Mouse (Mus musculus): Measurements from ENCODE around the gene Paqr4.

The Paqr4 gene

DNA sequence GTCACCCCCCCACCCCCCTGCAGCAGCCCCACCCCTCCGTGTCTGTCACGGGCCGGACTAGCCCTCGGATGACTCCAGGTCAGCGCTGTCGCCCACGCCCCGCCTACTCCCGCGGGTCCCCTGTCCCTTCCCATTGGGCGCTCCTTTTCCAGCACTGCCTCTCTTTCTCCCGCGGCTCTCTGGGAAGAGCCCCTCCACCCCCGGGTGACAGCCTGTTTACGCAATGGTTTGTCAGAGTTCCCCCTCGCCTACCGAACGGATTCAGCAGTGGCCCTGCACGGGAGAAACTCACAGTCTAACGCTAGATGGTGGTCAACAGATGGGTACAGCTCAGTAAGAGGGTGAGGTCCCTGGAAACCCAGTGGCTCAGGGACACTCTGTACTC lies 13.9 kb downstream of the Paqr4 start:
- DNase-seq (ENCODE audit: low read depth, low spot score): peak; percentile 75

DNA sequence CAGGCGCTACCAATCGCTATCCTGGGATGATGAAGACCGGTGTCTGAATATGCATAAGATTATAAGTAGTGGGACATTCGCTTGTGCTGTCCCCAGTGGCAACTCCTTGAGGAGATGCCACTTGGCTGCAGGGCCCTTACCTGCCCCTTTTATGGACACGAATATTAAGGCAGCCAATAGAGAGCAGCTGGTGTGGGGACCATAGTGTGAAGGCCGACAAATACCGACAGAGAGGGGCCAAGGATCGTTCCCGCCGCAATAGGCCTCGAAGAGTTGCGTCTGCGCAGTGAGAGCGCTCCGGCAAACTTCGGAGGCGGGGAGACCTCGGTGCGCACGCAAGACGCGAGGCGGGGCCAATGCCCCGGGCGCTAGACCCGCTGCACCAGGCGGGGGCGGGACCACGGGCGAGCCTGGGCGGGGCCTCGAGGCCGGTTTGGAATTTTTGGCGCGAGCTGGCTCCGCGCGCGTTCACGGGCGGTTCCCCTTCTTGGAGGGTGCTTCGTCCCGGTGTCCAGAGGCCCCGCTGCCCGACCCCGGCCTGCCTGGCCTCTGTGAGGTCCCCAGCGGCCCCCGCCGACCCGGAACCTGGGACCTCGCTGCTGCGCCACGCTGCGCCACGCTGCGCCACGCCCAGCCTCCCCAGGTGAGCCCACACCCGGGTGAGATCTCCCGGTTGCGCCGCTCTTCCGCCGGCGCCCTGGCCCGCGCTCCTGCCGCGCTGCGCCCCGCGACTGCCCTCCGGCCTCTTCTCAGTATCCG lies 14.5 kb downstream of the Paqr4 start, which contains the start of gene Pkmyt1:
Gene Pkmyt1, plus strand, starts transcription at position 338 of the 759 bp plus-strand sequence.
- DNase-seq (ENCODE audit: low read depth, low spot score): peak; percentile 96

DNA sequence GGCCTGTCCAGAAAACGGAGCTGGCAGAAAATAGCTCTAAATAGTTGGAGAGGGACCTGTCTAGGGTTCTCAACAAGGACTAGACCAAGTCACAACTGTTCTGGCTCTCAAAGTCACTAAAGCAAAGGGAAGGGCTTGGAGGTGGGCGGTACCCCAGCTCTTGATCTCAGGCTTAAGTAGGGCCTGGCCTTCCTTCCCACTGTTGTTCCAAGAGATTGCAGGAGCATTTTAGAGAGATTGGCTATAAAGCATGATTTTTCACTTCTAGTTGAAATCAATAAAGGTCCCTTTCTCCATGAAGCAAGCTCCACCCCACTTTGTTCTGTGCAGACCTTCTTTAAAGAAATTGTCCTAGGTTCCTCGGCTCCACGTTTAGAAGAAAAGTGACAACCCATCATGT lies 15.2 kb downstream of the Paqr4 start:
- no peak for DNase-seq (ENCODE audit: low read depth, low spot score)

DNA sequence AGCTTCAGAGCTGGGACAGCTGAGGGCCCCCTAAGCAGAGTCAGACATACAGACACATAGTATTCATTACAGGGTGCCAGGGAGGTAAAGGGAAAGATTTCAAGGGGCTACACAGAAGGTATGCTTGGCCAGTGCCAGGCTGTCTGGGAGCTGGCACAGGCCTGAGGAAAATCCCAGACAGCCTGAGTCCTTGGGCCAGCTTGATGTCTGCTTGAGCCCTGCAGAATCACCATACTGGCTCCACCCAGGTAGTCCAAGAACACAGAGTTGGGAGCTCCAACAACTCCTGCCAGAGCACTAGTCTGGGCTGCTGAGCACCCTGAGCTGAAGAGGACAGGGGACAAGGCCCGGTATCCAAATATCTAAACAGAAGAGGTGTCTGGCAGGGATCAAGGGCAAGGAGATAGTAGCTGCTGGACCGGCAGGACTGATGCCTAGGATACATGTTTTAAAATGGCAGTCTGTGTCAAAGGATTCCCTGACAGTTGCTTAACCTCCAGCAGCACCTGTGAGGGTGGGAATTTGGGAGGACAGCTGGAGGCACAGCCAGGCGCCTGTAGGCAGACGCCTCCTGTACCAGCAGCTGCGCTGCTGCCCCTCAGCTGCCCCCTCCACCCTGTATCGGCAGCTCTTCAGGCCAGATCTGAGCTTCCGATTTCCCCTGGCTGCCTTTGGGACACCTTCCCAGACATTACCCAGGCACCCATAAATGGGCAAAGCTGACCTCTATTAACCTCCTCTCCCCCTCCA lies 18.1 kb downstream of the Paqr4 start, which contains the start of gene 1520401A03Rik:
Gene 1520401A03Rik, minus strand, starts transcription at position 408 of the 750 bp plus-strand sequence.
- no peak for DNase-seq (ENCODE audit: low read depth, low spot score)

DNA sequence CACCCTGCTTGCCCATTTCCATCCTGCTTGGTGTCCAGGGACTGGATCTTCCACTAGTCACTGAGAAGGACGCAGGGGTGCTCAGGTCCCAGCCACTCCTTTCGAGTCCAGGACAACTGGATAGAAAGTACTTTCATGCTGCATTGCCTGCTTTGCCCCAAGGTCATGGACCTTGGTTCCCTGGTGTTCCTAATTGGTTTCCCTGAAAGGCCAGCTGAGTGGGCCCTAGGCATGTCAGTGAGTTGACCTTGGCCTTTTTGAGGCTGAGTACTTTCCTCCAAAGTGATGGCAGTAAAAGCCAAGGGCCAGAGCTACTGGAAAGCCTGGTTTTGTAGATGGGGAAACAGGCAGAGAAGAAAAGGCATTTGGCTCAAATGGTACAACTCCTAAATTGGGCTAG lies 18.8 kb downstream of the Paqr4 start:
- no peak for DNase-seq (ENCODE audit: low read depth, low spot score)

DNA sequence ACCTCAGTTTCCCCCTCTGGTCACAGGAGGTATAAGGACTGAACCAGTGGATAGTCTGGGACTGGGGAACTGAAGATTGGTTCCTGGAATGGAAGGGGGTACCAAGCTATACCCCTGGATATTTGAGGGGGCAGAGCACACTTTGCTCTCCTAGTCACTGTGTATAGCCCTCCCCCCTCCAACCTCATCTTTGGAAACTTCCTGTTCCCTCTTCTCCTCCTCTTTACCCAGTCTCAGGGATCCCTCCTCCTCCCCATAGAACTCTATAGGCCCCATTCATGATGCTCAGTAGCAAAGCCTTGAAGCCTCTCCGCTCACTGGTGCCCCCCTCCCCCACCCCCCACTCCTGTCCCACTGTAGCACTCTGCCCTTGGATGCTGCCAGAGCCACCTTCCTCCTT lies 21.2 kb downstream of the Paqr4 start:
- DNase-seq (ENCODE audit: low read depth, low spot score): no peak

DNA sequence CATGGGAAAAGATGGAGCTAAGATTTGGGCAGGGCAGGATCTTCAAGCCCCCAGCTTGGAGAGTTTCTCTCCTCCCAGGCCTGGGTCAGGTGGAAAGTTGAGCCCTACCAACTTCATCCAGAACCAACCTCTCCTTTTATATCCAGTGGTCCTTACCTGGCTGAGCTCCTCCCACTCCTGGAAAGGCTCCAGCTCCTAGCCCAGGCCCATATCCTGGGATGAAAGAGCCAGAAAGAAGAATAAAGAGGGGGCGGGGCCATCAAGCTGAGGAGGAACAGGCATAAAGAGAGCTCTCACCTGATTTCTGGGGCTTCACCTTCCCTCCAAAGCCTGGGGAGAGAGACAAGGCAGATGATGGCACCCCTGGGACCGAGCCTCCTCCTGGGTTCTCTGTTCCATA lies 23.7 kb downstream of the Paqr4 start:
- no peak for DNase-seq (ENCODE audit: low read depth, low spot score)

DNA sequence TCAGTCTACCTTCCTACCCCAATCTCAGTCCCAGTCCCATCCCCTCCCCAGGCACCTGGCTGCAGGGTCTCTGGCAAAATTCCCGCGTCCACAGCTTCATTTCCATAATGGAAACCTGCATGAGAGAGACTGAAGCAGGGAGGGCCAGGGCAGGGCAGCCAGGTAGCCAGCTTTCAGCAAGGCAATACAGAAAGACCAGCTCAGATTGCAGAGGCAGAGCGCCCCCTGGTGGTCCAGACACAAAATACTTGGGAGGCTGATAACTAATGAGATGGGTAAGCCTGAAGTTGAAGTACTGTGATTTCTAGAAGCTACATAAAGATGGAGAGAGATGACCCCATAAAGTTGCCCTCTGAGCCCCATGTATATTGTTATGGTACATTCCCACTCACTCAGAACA lies 34.5 kb downstream of the Paqr4 start:
- DNase-seq (ENCODE audit: low read depth, low spot score): peak; percentile 73

DNA sequence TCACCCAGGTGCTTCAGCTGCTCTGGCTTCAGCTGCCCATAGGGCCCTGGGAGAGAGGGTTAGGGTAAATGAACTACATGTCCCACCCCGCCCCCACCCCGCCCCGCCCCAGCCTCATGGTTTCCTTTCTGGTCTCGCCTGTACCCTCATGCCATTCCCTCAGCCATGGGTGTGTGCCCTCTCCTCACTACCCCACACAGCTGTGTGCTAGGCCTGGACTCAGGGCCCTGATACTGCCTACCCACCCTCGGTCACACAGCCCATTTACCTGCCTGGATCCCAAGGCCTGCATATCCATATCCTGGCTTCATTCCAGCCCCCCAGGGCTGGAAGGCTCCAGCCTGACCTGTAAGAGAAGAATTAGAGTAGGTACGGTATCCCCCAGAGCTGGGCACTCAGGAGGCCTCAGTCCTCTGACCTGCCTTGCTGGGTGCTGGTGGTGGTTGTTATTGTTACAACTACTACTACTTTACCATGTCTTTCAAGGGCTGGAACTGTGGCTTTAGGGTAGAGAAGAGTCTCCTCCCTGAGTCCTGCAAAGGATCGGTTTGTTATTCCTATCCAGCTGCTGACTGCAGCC lies 35.1 kb downstream of the Paqr4 start:
- no peak for DNase-seq (ENCODE audit: low read depth, low spot score)

DNA sequence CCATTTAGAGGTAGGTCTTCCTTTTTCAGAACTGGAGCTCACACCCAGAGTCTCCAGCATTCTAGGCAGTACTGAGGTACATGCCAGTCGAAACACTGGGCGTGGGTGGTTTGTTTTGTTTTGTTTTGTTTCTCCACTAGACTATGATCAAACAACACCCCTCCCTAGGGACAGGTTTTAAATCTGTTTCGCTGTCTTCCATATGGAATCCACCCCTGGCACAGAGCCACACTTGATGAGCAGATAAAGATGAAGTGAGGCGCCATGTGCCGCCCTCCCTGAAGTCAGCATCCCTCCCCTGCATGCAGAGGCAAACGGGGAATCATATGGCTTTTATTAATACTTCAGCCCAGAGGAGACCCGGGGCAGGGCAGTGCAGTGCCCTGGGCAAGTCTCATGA lies 35.9 kb downstream of the Paqr4 start:
- no peak for DNase-seq (ENCODE audit: low read depth, low spot score)

DNA sequence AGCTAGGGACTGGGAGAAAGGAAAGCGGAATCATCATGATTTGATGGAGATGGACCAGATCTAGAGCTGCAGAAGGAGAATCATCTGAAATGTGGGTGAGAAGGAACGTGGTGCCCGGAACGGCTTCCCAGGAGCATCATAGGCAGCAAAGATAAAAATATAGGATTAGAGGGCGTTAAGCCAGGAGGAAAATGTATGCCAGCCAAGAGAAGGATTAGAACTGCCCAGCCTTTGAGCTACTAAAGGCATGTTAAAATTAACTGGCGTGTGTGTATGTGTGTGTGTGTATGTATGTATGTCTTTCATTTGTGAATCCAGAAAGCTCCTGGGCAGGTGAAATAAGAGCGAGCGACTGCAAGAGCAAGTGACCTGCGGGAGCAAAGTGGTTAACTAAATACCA lies 37.4 kb downstream of the Paqr4 start:
- no peak for DNase-seq (ENCODE audit: low read depth, low spot score)

DNA sequence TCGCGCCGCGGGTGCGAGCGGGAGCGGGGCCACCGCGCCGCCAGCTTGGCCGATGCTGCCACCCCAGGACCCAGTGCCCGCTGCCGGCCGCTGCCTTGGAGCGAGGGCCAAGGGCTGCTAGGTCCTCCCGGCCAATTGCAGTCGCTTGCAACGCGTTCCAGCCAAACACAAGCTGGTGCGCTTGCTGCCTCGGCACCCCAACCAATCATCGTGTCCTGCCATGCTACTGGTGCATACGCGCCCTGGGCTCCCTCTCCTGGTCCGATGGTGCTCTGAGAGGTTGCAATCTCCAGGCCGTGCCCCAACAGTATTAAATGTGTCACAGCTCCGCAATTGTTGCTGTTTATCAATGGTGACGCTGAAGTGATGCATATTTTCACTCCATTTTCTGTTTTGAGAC lies 40.6 kb downstream of the Paqr4 start:
- peak; percentile 90 for DNase-seq (ENCODE audit: low read depth, low spot score)

DNA sequence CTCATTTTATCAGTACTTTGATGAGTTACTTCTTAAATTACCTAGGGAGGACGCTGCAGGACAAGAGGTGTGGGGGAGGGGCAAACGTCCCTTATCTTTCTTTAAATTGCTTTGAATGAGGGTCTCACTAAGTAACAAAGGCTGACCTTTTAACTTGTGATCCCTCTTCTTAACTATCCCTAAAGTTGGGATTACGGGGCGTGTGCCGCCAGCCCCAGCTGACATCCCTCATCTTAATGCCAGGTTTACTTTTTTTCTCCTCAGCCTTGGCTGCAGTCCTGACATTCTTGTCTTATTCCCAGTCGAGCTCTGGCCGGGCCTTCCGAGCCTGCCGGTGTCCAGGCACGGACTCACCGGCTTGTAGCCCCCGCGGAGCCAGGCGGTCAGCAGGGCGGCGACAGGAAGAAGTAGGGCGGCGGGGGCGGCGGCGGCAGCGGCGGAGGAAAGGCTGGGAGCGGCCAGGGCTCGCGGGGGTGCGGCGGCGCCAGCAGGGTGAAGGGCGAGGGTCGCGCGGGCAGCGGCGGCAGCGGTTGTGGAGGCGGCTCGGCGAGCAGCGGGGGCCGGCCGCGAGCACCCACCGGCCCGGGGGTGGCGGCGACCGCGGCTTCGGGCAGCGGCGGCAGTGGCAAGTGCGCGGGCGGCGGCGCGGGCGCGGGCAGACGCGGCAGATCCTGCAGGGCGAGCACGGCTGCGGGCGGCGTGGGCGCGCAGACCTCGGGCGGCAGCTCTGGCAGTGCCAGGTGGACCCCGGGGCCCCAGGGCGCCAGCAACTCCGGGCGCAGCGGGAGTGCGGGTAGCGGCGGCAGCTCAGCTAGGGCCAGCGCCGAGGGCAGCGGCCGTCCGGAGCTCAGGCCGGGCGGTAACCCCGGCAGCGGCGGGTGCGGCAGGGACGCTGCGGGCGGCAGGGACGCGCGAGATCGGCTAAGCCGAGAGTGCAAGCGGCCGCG lies 41.3 kb downstream of the Paqr4 start:
- peak; percentile 26 for DNase-seq (ENCODE audit: low read depth, low spot score)

DNA sequence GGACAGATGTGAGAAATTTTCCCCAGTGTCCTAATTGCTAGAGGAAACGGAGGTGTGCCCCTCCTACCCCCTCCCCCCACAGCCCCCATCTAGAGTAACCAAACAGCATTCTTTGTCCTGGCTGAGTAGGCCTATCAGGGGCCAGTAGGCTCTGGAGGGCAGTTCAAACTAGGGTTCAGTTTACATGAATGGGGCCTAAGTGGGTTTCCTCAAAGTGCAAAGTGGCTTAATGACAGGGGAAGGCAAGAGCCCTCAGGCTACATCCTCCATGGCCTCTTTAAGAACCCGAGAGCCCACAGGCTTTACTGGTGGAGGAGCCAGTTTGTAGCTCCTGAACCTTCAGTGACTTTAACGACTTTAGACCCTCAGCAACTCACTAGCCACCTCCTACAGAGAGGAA lies 44.9 kb downstream of the Paqr4 start:
- no peak for DNase-seq (ENCODE audit: low read depth, low spot score)

DNA sequence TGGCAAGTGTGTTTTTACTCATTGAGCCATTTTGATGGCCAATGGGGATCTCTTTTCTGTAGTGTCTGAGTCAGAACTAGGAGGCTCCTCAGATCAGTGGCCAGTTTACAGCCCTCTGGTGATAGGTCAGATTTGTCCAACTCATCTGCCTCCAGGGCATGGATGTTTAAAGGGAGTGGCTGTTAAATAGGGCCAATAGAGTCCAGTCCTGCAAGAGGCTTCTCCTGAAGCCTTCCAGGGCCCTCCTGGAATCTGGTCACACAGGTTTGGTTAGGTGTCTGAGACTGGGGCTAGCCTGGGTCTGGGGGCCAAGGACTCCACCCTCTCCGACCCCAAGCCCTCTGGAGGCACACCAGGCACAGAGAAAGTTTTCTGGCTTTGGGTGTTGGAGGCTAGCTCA lies 46.2 kb downstream of the Paqr4 start:
- DNase-seq (ENCODE audit: low read depth, low spot score): no peak

Measured in A20 (cell line).